Mouse (Mus musculus) heart, adult 8-10 months (tissue): ENCODE results near the gene Rasgrp2. TPM values are rescaled to one million over a fixed set of nuclear protein-coding genes. Genes with fewer than 3 reads are reported as not detected.

ENCODE experiments used
- DNase-seq: peaks from one replicate; pipeline ENCODE4 v3.0.0; 2022; ENCODE audit warnings: low spot score
- total RNA-seq, 4 experiments: library from RNA; stranded (reverse); gene quantifications; 2 replicates each; pipeline ENCODE4 v1.2.4; 2022

The Rasgrp2 gene
- total RNA-seq, 4 experiments from 2014 or later: 31.2 to 51.0 (median 43.8) TPM

DNA sequence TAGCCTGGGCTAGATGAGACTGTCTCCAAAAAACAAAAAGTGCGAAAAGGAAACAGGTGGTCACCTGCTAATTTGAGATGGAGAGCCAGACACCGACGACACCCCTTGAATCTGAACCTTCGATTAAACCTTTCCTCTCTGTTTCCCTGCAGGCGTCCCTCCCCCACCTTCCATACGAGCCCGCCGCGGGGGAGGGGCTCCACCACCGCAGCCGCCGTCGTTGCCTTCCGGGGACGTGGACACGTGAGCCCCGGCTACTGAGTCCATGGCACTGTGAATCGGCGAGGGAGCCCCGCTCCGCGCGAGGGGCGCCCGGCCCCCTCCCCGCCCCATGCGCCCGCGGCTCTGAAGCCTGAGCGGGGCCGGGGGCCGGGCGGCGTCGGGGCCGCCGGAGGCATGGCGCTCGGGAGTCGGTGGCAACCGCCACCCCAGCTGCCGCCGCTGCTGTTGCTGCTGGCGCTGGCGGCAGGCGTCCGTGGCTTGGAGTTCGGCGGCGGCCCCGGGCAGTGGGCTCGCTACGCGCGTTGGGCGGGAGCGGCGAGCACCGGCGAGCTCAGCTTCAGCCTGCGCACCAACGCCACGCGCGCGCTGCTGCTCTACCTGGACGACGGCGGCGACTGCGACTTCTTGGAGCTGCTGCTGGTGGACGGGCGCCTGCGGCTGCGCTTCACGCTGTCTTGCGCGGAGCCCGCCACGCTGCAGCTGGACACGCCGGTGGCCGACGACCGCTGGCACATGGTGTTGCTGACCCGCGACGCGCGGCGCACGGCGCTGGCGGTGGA is 28.7 kb downstream of the Rasgrp2 start:
- no peak for DNase-seq

DNA sequence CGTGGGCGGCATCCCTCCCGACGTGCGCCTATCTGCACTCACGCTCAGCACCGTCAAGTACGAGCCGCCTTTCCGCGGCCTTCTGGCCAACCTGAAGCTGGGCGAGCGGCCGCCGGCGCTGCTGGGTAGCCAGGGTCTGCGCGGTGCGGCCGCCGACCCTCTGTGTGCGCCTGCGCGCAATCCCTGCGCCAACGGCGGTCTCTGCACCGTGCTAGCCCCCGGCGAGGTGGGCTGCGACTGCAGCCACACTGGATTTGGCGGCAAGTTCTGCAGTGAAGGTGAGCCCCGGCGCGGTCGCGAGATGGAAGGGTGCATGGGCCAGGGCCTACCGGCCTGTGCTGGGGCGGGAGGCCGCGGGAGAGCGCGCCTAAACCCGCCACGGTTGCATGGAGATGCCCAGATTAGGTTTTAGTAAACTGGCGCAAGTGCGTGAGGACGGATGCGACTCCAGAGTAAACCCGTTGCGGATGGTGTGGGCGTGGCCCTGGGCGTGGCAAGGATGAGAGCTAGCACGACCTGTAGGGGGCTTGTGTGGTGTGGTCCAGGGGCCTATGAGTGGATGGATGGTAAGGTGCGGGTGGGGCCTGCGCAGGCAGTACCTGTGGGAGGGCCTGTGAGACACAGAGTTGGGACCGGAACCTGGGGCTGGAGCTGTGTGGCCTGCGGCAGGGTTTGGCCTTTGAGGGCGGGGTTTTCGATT is 29.5 kb downstream of the Rasgrp2 start:
- no peak for DNase-seq

- DNase-seq: no peak
Observed at GRCm38 (mm10) chr19:6443016-6443415, 43.9 kb downstream of the Rasgrp2 start.

- no peak for DNase-seq
Observed at GRCm38 (mm10) chr19:6445761-6446423, 46.8 kb downstream of the Rasgrp2 start.

GRCm38 (mm10) chr19:6446736-6447437 is 47.7 kb downstream of the Rasgrp2 start:
- no peak for DNase-seq

GRCm38 (mm10) chr19:6448752-6449151 is 49.6 kb downstream of the Rasgrp2 start:
- no peak for DNase-seq

- no peak for DNase-seq
Observed at GRCm38 (mm10) chr19:6449841-6450240, 50.7 kb downstream of the Rasgrp2 start.

GRCm38 (mm10) chr19:6452030-6452494 is 52.9 kb downstream of the Rasgrp2 start:
- DNase-seq: peak; percentile 83

DNA sequence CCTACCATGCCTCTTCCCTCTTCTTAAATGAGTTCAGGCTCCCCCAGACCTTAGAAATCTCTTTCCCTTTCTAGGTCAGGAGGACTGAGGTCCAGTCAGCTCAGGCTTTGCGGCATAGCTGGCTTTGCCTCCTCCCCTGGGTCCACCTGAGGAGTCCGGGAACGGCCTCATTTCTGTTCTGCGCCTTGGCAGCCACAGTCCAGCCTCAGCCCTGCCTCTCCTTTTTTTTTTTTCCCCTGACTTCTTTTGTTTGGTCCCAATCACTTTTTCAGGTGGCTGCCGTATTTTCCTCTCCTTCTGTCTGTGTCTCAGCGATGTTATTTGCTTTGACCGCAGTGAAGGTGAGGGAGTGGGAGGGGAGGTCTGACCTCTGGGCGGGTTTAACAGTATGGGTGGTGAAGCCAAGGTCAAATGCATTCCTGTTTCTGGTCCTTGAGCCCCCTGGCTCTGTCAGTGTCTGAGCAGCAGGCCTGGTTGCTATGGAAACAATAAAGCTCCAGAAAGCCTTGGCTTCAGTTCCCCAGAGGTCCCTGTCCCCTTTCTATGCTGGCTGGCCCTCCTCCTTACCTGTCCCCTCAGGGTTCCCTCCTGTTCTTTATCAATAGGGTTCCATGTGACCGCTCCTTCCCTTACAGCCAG is 53.7 kb downstream of the Rasgrp2 start:
- DNase-seq: no peak

DNA sequence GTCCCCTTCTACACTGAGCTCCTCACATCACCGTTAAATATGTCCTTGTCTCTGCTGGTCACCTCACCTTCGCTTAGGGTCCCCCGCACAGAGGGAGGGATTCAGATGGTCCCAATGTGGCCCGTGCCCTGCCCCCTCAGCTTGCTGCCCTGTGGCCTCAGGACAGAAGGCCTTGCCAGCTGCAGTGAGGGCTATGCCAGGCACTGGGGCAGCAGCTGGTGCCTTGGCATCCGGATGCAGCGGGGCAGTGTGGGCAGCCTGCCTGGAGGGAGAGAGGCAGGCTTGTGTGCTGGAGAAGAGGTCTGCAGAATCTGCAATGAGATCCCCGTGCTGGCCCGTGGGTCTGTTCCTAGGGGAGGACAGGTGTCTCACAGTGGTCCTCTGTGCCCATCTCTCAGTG is 54.2 kb downstream of the Rasgrp2 start:
- DNase-seq: no peak

DNA sequence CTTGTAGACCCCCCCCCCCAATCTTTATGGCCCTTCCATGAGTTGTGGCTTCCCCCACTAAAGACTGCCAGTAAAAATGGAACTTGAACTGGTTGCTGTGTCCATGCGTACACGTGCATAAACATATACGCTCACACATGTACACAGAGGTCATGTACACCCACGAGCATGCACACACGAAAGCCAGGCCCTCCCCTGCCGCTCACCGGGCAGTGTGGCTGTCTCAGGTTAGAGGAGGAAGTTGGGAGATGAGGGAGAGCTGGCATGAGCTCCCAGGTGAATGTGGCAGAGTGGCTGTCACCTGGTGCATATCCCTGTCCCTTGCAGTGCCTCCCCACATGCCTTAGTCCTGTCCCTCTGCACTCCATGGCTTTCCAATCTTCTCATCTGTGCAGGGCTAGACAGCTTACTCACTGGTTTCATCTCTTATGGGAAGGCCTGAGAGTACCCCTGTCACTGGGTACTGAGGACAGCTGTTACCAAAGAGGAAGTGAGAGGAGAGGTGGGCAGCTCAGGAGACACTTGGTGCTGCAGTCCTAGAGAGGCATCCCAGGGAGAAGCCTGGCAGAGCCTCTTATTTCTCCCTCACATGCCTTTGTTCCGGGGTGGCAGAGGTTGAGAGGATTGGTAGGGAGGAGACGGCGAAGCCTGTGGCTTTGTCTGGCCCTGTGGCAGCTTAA is 55.0 kb downstream of the Rasgrp2 start:
- DNase-seq: no peak

DNA sequence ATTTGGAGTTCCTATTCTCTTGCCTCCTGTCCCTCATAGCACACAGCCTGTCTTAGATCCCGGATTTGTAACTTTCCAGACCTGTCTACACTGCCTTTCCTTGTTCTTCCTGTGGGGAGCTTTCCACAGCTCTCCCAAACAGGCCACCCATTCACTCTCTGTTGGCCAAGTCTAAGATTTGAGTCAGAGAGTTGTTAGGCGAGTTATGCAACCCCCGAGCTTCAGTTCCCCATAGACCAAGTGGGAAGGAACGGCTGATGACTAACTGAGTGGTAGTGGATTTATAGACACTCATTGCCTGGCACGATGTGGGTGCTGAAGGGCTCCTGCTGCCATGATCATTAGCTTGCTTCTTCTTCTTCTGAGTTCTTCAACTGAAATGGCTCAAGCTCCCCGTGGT is 60.4 kb downstream of the Rasgrp2 start:
- DNase-seq: no peak

DNA sequence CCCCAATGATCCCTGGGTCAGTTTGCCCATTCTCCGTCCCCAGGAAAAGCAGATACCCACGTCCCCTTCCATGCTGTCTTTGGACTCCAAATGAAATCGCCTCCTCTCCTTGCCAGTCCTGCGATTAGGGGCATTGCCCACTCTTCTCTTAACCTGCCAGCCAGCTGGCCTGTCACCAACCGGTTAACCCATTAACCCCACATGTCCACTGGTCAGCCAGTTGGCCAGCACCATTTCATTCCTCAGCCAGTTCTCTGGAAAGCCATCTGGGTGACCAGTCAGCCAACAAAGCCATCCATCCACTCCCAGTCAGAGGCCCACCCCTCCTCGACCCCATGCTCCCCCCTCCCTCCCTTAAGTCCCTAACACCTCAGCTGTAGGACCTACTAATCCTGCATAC is 63.7 kb downstream of the Rasgrp2 start:
- no peak for DNase-seq

DNA sequence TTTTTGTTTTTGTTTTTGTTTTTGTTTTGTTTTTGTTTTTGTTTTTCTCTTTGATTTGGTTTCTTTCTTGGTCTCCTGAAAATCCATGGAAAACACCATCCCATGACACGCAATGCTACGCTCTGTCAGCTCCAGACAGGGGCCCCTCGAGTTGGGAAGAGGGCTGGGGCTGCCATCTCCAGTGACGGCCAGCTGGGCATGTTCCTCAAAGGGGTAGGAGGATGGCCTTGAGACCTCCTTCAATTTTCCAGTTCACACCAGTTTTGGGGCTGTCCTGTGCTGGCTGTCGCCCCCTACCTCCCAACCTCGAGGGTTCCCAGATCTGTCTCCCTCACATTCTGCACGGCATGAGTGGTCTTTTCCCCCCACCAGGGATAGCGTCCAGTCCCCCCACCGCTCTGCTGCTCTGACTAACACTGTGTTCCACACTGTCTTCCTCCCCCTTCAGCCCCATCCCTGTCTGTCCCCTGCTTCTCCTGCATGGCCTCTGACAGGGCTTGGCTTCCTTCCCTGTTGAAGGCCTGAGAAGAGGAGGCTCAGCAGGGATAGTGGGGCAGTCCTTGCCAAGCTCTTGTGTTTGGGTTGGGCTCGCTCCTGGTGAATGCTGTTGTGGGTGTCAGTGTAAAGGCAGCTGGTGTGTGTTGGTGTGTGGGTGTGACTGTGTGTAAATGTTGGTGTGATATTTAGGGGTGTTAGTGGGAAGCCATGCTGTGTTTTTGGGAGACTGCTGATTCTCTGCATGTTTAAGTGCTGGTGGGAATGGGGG is 65.3 kb downstream of the Rasgrp2 start:
- DNase-seq: no peak

Other genes starting within 250 kb of the Rasgrp2 start
- not detected for gene Majin, start 215.0 kb upstream of the Rasgrp2 start, total RNA-seq
- gene Gpha2, start 173.0 kb upstream of the Rasgrp2 start, total RNA-seq: not detected
- gene Ppp2r5b, start 163.5 kb upstream of the Rasgrp2 start, total RNA-seq: 10 to 100 TPM; 32.9 to 35.9 (median 34.4) TPM
- 10 to 100 TPM; 22.3 to 28.0 (median 25.8) TPM for gene Atg2a, start 157.7 kb upstream of the Rasgrp2 start, total RNA-seq
- 10 to 100 TPM; 88.7 to 99.1 (median 92.3) TPM for gene Ehd1, start 122.6 kb upstream of the Rasgrp2 start, total RNA-seq
- 10 to 100 TPM; 14.7 to 17.1 (median 15.4) TPM for gene Cdc42bpg, start 92.9 kb upstream of the Rasgrp2 start, total RNA-seq
- gene Men1, start 64.4 kb upstream of the Rasgrp2 start, total RNA-seq: 10 to 100 TPM in 3 of 4 experiments, 1 to 10 TPM in 1; 10.0 to 16.0 (median 12.3) TPM
- 10 to 100 TPM; 33.4 to 44.4 (median 34.7) TPM for gene Map4k2, start 58.2 kb upstream of the Rasgrp2 start, total RNA-seq
- 100 to 1,000 TPM in 1 of 4 experiments, 10 to 100 TPM in 3; 84.3 to 103 (median 91.3) TPM for gene Sf1, start 35.6 kb upstream of the Rasgrp2 start, total RNA-seq
- gene Pygm, start 14.9 kb upstream of the Rasgrp2 start, total RNA-seq: 1,000 to 10,000 TPM; 1,301 to 1,379 (median 1,330) TPM
- gene Nrxn2, start 19.4 kb downstream of the Rasgrp2 start, total RNA-seq: 1 to 10 TPM; 3.3 to 6.8 (median 4.1) TPM
- under 1 TPM in 1 of 4 experiments, not detected in 3; 0.28 TPM for gene Slc22a12, start 143.7 kb downstream of the Rasgrp2 start, total RNA-seq